Mouse (Mus musculus): ENCODE measurements around the gene Gmeb2. TPM values are rescaled to one million over a fixed set of nuclear protein-coding genes. Genes with fewer than 3 reads are reported as not detected.

Gmeb2 gene
- polyA plus RNA-seq, 1 experiment from 2014 or later = 19.4 TPM

DNA sequence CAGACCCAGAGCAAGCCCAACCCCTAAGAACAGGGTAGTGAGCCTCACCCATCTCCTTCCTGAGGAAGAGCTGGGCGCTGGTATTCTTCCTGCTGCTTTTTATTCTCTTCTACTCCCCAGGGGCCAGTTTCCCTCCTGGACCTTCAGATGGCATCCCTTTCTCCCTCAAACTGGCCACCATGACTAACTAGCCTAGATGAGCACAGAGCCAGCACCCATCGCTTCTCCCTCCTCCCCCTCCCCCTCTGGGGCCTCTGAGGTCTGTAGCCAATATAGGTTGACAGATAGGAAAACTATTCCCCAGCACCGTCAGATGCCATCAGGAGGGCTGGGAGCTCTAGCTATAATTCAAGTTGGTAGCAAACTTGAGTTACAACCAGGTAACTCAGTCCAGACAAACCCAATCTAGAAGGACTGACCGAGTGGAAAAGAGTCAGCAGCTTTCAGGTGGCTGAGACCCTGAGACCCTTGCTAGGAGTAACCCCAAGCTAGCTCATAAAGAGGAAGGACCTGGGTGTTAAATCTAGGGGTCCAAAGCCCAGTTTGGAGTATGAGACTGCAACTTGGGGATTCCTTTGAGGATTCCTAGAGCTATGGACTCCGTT, 68.9 kb downstream of the Gmeb2 start:
- Histone ChIP-seq H3K27me3 (replicated peaks) (peaks cover 8% of the 10 kb centered on the region; the same call in 1 of the 2 replicates), H3K4me3 (no peak overlapping the region), H3K36me3 (replicated peaks) (no peaks in the 10 kb centered on the region), H3K4me2 (peak overlapping the region; percentile 62; the same call in 1 of the 2 replicates), H3K9ac (no peak overlapping the region), H3K4me1 (peaks cover 15% of the 10 kb centered on the region), H3K9me3 (no peaks in the 10 kb centered on the region), H3K27ac (peak overlapping the region; percentile 58; the same call in 1 of the 2 replicates)
- WGBS = 61% methylated on average over 5 of the region's 5 CpGs
- ATAC-seq (replicated peaks) = no peak

DNA sequence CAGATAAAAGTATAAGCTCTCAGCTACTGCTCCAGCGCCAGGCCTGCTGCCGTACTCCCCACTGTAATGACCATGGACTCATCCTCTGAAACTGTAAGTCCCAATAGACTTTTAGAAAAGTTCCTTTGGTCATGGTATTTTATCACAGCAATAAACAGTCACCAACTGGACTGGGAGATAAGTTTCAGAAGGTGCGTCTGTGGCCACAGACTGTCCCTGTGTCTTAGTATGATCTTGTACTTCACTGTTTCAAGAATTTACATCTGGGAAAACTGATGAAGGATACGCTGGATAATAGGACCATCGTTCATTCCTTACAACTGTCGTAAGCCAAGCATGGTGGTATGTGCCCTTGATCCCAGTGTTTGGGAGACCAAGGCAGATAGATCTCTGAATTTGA, 71.8 kb downstream of the Gmeb2 start:
- WGBS = 93% methylated on average over 6 of the region's 6 CpGs
- H3K9me3 ChIP-seq = no peaks in the 10 kb centered on the region
- no peak overlapping the region for H3K27ac ChIP-seq
- H3K4me3 ChIP-seq = no peak overlapping the region
- ATAC-seq (replicated peaks) = no peak
- H3K36me3 ChIP-seq (replicated peaks) = no peaks in the 10 kb centered on the region
- no peak overlapping the region for H3K4me2 ChIP-seq
- H3K9ac ChIP-seq = no peak overlapping the region
- peaks cover 37% of the 10 kb centered on the region for H3K27me3 ChIP-seq (replicated peaks)
- peaks cover 29% of the 10 kb centered on the region for H3K4me1 ChIP-seq

DNA sequence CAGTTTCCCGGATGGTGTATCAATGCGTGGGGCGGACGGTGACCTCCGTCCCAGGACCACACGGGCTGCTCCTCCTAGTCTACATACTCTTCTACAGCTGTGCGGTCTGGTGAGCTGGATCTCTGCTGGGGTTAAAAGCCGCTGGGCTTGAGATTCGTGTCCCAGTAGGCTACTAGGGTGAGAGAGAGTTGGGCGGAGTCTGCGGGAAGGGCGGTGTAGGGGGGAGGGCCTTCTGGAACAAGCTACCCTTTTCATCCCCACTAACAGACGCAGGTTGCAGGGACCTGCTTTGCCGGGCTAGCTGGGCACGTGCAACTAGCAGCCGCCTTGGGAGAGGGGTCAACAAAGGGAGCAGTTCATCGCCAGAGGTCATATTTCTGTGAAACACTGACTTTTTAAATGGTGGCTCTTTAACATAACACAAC, 74.8 kb downstream of the Gmeb2 start, which contains the start of gene Srms:
TSS of gene Srms (minus strand) at position 165 of the 425 bp plus-strand sequence.
- no peak for ATAC-seq (replicated peaks)
- H3K9me3 ChIP-seq = no peaks in the 10 kb centered on the region

DNA sequence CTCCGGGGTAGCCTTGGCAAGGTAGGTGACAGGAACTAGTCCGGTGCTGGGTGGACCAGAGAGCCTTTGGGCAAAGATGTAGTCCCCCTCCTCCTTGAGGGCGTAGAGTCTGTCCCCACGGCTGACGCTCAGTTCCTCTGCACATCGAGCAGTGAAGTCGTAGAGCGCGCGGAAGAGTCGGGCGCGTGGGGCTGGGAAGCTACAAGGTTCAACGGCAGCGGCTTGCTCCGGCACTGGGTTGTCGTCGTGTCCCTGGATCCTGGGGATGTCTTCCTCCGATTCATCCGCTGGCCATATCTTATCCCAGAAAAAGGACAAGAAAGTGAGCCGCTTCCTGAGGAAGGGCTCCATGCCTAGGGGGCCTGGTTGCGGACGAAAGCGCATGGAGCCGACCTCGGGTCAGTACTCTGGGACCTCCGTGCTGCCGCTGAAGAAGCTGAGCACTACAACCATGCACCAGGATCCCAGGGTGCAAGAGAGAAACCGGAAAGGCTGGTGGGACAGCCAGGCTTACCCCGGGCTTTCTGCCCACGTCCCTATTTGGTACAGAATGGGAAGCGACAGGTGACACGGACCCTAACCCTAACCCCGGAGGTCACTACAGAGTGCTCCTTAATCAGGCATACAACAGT, 75.3 kb downstream of the Gmeb2 start:
- Histone ChIP-seq H3K4me3 (peak overlapping the region; percentile 25), H3K27ac (no peak overlapping the region), H3K9ac (no peak overlapping the region), H3K36me3 (replicated peaks) (no peaks in the 10 kb centered on the region), H3K9me3 (no peaks in the 10 kb centered on the region), H3K4me1 (peaks cover 14% of the 10 kb centered on the region), H3K4me2 (peak overlapping the region; percentile 45), H3K27me3 (replicated peaks) (peaks cover 35% of the 10 kb centered on the region)
- WGBS = 3% methylated on average over 34 of the region's 34 CpGs
- no peak for ATAC-seq (replicated peaks)

More for the DNA sequence above, 74.8 kb downstream of the Gmeb2 start, which contains the start of gene Srms:
- peak within 1 kb of the TSS; percentile 45 for H3K4me2 ChIP-seq
- no peak within 1 kb of the TSS for H3K9ac ChIP-seq
- H3K4me3 ChIP-seq = peak within 1 kb of the TSS; percentile 25
- H3K36me3 ChIP-seq (replicated peaks) = no peaks in the 10 kb centered on the region
- no peak within 1 kb of the TSS for H3K27ac ChIP-seq
- peaks cover 35% of the 10 kb centered on the region for H3K27me3 ChIP-seq (replicated peaks)
- WGBS = 2% methylated on average over 17 of the region's 17 CpGs
- H3K4me1 ChIP-seq = peaks cover 14% of the 10 kb centered on the region

DNA sequence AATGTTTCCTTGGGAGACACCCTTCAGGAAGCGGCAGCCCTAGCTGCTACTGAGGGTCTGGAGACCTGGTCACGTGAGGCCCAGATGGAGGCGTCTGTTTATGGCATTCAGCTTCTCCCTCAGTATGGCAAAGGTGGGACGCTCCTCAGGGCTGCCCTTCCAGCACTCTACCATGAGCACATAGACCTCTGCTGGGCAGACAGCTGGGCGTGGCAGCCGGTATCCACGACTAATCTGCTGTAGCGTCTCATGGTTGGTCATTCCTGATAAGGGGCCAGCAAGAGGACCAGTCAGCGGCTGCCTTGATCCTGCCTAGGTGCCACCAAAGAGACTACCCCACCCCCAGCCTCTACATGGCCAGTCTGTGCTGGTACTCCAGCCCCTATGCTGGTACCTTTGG, 81.7 kb downstream of the Gmeb2 start:
- no peaks in the 10 kb centered on the region for H3K4me1 ChIP-seq
- no peak overlapping the region for H3K4me3 ChIP-seq
- H3K9ac ChIP-seq = no peak overlapping the region
- WGBS = 88% methylated on average over 9 of the region's 9 CpGs
- no peaks in the 10 kb centered on the region for H3K9me3 ChIP-seq
- no peak for ATAC-seq (replicated peaks)
- no peak overlapping the region for H3K27ac ChIP-seq
- no peaks in the 10 kb centered on the region for H3K36me3 ChIP-seq (replicated peaks)
- no peak overlapping the region for H3K4me2 ChIP-seq
- peaks cover 2% of the 10 kb centered on the region; the same call in 1 of the 2 replicates for H3K27me3 ChIP-seq (replicated peaks)

DNA sequence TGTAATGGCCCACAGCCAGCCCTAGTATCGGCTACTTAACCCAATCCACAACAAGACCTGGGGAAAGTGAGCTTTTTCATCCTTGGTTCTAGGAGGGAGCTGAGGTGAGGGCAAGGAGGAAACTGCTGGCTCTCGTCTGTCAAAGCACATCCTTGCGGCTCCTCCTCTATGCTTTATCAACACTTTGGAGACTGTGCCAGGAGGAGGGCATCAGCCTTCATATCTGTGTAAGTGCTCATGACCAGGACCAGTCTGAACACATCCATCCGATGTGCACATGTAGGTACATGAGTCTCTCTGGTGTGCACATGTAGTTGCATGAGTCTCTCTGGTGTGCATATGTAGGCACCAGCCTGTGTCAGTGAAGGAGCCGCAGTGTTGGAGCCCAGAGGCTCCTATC, 82.2 kb downstream of the Gmeb2 start:
- no peak overlapping the region for H3K9ac ChIP-seq
- no peaks in the 10 kb centered on the region for H3K27me3 ChIP-seq (replicated peaks)
- 90% methylated on average over 5 of the region's 5 CpGs for WGBS
- H3K4me2 ChIP-seq = no peak overlapping the region
- H3K27ac ChIP-seq = no peak overlapping the region
- no peak overlapping the region for H3K4me3 ChIP-seq
- no peak for ATAC-seq (replicated peaks)
- no peaks in the 10 kb centered on the region for H3K36me3 ChIP-seq (replicated peaks)
- no peaks in the 10 kb centered on the region for H3K4me1 ChIP-seq
- H3K9me3 ChIP-seq = no peaks in the 10 kb centered on the region

DNA sequence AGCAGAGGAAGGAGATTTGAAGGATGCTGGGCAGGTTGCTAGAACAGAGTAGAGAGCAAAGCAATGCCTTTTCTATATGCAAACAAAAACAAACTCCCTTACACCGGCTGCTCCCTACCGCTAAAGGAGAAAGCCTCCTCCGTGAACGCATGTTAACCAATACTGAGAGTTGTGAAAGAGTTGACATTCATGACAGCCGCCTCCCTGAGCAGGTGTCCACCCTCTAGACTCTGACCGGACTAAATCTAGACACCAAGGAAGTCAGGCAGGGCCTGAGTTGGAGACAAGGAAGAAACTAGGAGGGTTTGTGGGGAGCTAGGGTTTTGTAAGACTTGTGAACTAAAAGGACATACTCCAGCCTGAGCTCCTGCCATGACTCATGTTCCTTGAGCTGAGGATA, 84.9 kb downstream of the Gmeb2 start:
- Histone ChIP-seq H3K4me2 (no peak overlapping the region), H3K27ac (no peak overlapping the region), H3K4me1 (no peaks in the 10 kb centered on the region), H3K27me3 (replicated peaks) (no peaks in the 10 kb centered on the region), H3K4me3 (no peak overlapping the region), H3K9me3 (no peaks in the 10 kb centered on the region), H3K9ac (no peak overlapping the region), H3K36me3 (replicated peaks) (no peaks in the 10 kb centered on the region)
- 80% methylated on average over 6 of the region's 6 CpGs for WGBS
- ATAC-seq (replicated peaks) = no peak

DNA sequence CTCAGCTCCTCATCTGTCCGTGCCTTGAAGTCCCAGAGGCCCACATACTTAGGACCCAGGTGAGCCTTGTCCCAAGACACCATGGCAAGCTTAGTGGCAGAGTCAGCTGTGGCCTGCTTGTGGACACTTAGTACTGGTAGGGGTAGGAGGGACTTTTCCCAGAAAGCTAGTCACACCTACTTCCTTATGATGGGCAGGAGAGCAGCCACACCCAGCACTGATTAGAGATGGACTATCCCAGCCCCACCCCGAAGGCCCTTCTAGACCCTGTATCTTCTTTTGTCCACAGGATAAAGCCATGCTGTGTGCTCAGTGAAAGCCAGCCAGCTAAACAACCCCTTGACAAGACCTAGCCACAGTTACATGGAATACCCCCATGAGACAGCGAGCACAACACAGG, 85.4 kb downstream of the Gmeb2 start, which contains the start of gene Ptk6:
TSS of gene Ptk6 (minus strand) at position 368 of the 400 bp plus-strand sequence.
- no peak for ATAC-seq (replicated peaks)
- WGBS = 89% methylated on average over 3 of the region's 3 CpGs
- no peak within 1 kb of the TSS for H3K27ac ChIP-seq
- H3K4me3 ChIP-seq = no peak within 1 kb of the TSS
- H3K27me3 ChIP-seq (replicated peaks) = no peaks in the 10 kb centered on the region
- no peak within 1 kb of the TSS for H3K4me2 ChIP-seq
- H3K9me3 ChIP-seq = no peaks in the 10 kb centered on the region
- no peak within 1 kb of the TSS for H3K9ac ChIP-seq
- no peaks in the 10 kb centered on the region for H3K36me3 ChIP-seq (replicated peaks)
- no peaks in the 10 kb centered on the region for H3K4me1 ChIP-seq

DNA sequence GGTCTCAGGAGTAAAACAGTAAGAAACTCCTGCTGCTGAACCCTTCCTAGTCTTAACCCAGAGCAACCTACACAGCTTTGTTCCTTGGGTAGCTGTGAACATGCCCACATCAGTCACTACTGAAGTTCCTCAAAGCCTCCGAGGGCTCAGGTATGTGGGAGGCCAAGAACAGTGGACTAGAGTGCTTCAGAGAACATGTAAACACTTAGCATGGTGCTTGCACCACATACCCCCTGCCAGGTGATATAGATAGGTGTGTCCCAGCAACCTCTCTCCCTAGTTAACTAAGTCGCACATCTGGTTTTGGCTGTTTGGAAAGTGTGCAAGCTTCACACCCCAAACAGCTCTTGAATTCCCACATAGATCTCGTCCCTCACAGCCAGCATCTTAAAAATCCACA, 86.2 kb downstream of the Gmeb2 start:
- no peak for ATAC-seq (replicated peaks)
- H3K27me3 ChIP-seq (replicated peaks) = no peaks in the 10 kb centered on the region
- H3K9me3 ChIP-seq = no peaks in the 10 kb centered on the region
- no peak overlapping the region for H3K27ac ChIP-seq
- H3K36me3 ChIP-seq (replicated peaks) = no peaks in the 10 kb centered on the region
- no peak overlapping the region for H3K4me3 ChIP-seq
- no peak overlapping the region for H3K4me2 ChIP-seq
- 80% methylated on average over 3 of the region's 3 CpGs for WGBS
- no peak overlapping the region for H3K9ac ChIP-seq
- no peaks in the 10 kb centered on the region for H3K4me1 ChIP-seq

Other genes starting within 250 kb of the Gmeb2 start
- gene Chrna4, start 244.5 kb downstream of the Gmeb2 start, polyA plus RNA-seq (2015; fragmentation: Nextera tagmentation; extraction: Ambion mirVana) = 46.3 and 55.9 TPM in 2 replicates
- gene Kcnq2, start 152.7 kb downstream of the Gmeb2 start, polyA plus RNA-seq (2015; fragmentation: Nextera tagmentation; extraction: Ambion mirVana) = 54.0 and 62.5 TPM in 2 replicates
- gene Eef1a2, start 131.0 kb downstream of the Gmeb2 start, polyA plus RNA-seq (2015; fragmentation: Nextera tagmentation; extraction: Ambion mirVana) = 11.5 and 12.1 TPM in 2 replicates
- 432 and 436 TPM in 2 replicates for gene Ppdpf, start 100.8 kb downstream of the Gmeb2 start, polyA plus RNA-seq (2015; fragmentation: Nextera tagmentation; extraction: Ambion mirVana)
- gene Ptk6, start 85.2 kb downstream of the Gmeb2 start, polyA plus RNA-seq (2015; fragmentation: Nextera tagmentation; extraction: Ambion mirVana) = not detected in 2 replicates
- gene Srms, start 74.8 kb downstream of the Gmeb2 start, polyA plus RNA-seq (2015; fragmentation: Nextera tagmentation; extraction: Ambion mirVana) = 0.18 and 0.22 TPM in 2 replicates
- gene Fndc11, start 68.0 kb downstream of the Gmeb2 start, polyA plus RNA-seq (2015; fragmentation: Nextera tagmentation; extraction: Ambion mirVana) = 0.14 and 0.24 TPM in 2 replicates
- gene Helz2, start 46.0 kb downstream of the Gmeb2 start, polyA plus RNA-seq (2015; fragmentation: Nextera tagmentation; extraction: Ambion mirVana) = 0.40 and 0.66 TPM in 2 replicates
- gene Stmn3, start 26.5 kb upstream of the Gmeb2 start, polyA plus RNA-seq (2015; fragmentation: Nextera tagmentation; extraction: Ambion mirVana) = 1,443 and 1,470 TPM in 2 replicates
- 44.1 and 50.0 TPM in 2 replicates for gene Rtel1, start 31.7 kb upstream of the Gmeb2 start, polyA plus RNA-seq (2015; fragmentation: Nextera tagmentation; extraction: Ambion mirVana)
- 96.4 and 103 TPM in 2 replicates for gene Zgpat, start 76.9 kb upstream of the Gmeb2 start, polyA plus RNA-seq (2015; fragmentation: Nextera tagmentation; extraction: Ambion mirVana)
- gene Arfrp1, start 77.4 kb upstream of the Gmeb2 start, polyA plus RNA-seq (2015; fragmentation: Nextera tagmentation; extraction: Ambion mirVana) = 96.4 and 99.7 TPM in 2 replicates
- gene Lime1, start 92.0 kb upstream of the Gmeb2 start, polyA plus RNA-seq (2015; fragmentation: Nextera tagmentation; extraction: Ambion mirVana) = 66.3 and 71.4 TPM in 2 replicates
- gene Zbtb46, start 171.4 kb upstream of the Gmeb2 start, polyA plus RNA-seq (2015; fragmentation: Nextera tagmentation; extraction: Ambion mirVana) = 23.8 and 26.0 TPM in 2 replicates
- gene Abhd16b, start 205.2 kb upstream of the Gmeb2 start, polyA plus RNA-seq (2015; fragmentation: Nextera tagmentation; extraction: Ambion mirVana) = 0.09 and 0.12 TPM in 2 replicates
- gene Tpd52l2, start 209.1 kb upstream of the Gmeb2 start, polyA plus RNA-seq (2015; fragmentation: Nextera tagmentation; extraction: Ambion mirVana) = 117 TPM in 2 replicates
- gene Dnajc5, start 232.4 kb upstream of the Gmeb2 start, polyA plus RNA-seq (2015; fragmentation: Nextera tagmentation; extraction: Ambion mirVana) = 291 and 297 TPM in 2 replicates

All from midbrain, embryonic 15.5 days (tissue).